Mouse (Mus musculus) 3T3-L1 (cell line): ENCODE measurements around the gene Slc39a11.

Experiments used
- DNase-seq: peaks from one replicate; pipeline ENCODE4 v3.0.0-alpha.2; 2015; ENCODE audit warnings: low read depth, low spot score

Gene Slc39a11

GRCm38 (mm10) chr11:113468016-113468415, 181.9 kb downstream of the Slc39a11 start:
- DNase-seq, result no peak

GRCm38 (mm10) chr11:113467313-113467811, 182.5 kb downstream of the Slc39a11 start:
- DNase-seq, result no peak

- no peak for DNase-seq
Measured at GRCm38 (mm10) chr11:113460118-113460517, 189.8 kb downstream of the Slc39a11 start.

GRCm38 (mm10) chr11:113458582-113459210, 191.2 kb downstream of the Slc39a11 start:
- DNase-seq, result no peak

GRCm38 (mm10) chr11:113452861-113453568, 196.9 kb downstream of the Slc39a11 start:
- DNase-seq, result no peak

- DNase-seq, result peak; percentile 62
Measured at GRCm38 (mm10) chr11:113451301-113451700, 198.6 kb downstream of the Slc39a11 start.

GRCm38 (mm10) chr11:113450665-113451064, 199.2 kb downstream of the Slc39a11 start:
- DNase-seq, result no peak

DNA sequence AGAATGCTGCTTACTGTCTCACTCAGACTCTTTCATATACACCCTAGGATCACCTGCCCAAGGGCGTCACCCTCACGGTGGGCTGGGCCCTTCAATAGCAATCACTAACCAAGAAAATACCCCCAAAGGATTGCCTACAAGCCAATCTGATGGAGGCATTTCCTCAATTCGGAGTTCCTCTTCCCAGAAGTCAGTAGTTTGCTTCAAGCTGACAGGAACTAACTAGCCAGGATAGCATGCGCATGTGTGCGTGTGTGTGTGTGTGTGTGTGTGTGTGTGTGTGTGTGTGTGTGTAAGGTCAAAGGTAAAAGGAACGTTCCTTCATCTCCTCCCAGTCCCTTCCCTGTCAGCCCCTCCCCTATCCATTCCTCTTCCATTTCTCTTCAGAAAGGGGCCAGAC, 199.9 kb downstream of the Slc39a11 start:
- DNase-seq, result no peak

- no peak for DNase-seq
Measured at GRCm38 (mm10) chr11:113442036-113442435, 207.8 kb downstream of the Slc39a11 start.

GRCm38 (mm10) chr11:113439328-113440030, 210.4 kb downstream of the Slc39a11 start:
- no peak for DNase-seq

- DNase-seq, result no peak
Measured at GRCm38 (mm10) chr11:113438915-113439314, 211.0 kb downstream of the Slc39a11 start.

DNA sequence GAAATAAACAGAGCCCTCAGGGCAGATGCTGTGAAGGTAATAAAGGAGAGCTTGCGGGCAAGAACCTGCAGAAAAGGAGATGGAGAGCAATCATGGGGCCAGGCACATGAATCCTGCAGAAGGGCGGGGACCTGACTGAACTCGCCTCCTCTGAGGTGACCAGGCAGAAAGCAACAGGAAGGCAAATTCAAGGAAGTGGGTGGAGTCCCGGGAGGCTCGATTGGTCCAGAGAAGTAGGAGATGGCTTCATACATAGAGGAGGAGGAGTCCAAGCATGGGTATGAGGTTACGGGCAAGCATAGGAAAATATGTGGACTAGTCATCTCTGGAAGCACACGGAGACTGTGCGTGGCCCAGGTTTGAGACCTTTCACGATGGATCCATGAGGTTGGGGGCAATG, 212.5 kb downstream of the Slc39a11 start:
- peak; percentile 12 for DNase-seq

GRCm38 (mm10) chr11:113436299-113436698, 213.6 kb downstream of the Slc39a11 start:
- no peak for DNase-seq

- DNase-seq, result no peak
Measured at GRCm38 (mm10) chr11:113435696-113436095, 214.2 kb downstream of the Slc39a11 start.

- peak; percentile 15 for DNase-seq
Measured at GRCm38 (mm10) chr11:113431161-113431560, 218.7 kb downstream of the Slc39a11 start.

GRCm38 (mm10) chr11:113425882-113426281, 224.0 kb downstream of the Slc39a11 start:
- no peak for DNase-seq

DNA sequence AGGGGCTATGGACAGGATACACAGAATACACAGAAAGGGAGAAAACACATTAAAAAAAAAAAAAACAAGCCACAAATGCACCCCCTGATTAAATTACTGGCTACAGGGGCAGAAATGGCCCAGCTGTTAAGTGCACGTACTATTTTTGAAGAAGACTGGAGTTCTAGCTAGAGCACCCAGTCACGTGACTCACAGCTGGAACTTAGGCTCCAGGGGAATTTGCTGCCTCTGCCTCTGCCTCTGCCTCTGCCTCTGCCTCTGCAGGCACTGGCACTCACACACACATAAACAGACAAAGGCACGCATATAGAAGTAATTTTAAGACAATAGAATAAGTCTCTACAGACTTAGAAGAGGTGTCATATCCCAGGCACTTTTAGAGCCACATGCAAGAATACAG, 224.4 kb downstream of the Slc39a11 start:
- no peak for DNase-seq

DNA sequence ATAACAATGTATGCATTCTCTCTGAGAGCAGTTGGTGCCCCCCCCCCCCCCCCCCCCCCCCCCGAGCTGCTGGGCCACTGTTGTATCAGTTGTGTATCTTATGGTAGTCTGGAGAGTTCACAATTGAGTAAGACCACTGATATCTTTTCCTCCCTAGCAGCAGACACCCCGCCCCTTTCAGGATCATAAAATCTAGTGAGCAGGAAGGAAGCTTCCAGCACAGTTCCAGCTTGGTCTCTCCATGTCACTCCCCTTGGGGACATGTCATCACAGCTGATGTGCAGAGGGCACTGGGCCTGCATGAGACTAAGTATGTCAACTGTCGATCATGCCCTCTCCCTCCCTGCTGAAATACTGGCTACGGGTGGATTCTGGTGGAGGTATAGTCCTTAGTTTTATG, 225.1 kb downstream of the Slc39a11 start:
- no peak for DNase-seq

GRCm38 (mm10) chr11:113422598-113422997, 227.3 kb downstream of the Slc39a11 start:
- no peak for DNase-seq

DNA sequence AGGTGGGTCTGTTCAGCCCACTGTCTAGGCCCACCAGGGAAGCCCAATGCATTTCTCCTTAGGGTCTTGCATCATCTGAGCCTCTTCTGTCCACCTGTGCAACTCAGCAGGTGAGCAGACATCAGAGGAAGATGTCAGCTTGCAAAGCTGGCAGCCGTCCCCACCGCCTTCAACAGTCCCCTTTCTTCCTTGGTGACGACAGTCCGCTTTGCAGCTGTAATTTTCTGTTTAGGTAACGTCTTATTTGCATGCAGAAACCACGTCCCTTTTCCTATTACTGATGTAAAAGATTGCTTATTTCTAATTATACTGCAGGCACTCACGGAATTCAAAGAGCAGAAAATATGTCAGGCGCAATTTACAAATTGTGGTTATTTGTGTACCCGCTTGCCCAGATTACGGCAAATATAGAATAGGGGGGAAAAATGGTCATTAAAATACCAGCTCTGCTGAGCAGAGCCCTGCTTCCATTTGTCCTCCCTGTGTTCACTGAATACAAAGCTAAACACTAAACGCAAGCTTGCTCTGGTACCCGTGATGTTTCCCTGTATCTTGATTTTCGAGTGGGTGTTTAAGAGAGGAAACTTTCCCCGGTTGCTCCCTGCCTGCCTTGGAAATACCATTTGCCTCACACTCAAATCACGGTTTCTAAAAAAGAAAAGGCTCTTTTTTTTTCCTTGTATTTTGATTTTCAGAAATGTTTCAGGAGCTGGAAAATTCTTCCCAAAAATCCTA, 230.8 kb downstream of the Slc39a11 start:
- no peak for DNase-seq

DNA sequence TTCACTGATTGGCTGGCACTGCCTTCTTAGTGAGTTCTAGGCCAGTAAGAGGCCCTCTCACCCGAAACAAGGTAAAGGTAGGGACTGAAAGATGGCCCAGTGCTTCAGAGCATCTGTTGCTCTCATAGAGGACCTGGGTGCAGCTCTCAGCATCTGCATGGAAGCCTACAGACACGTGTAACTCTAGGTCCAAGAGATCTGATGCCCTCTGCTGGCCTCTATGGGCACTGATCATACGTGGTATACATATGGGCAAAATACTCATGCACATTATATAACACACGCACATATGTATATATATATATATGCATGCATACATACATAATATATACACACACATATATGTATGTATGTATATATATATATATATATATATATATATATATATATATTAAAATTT, 231.9 kb downstream of the Slc39a11 start:
- DNase-seq, result no peak

DNA sequence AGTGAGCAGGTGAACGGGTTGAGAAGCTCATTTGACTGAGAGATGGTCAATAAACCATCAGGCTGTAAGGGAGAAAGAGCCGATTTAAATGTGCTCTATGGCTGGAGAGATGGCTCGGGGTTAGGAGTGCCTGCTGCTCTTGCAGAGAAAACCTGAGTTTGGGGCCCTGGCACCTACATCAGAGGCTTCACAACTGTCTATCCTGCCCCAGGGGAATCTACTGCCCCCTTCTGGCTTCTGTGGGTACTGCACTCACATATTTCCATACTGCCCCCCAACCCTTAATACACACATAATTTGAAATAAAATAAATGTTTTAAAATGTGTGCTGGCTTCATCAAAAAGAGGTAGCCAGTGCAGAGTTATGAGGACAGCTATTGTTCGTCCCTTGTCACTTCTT, 237.3 kb downstream of the Slc39a11 start:
- DNase-seq, result no peak
